11 mouse cellular contexts compared by ENCODE assay signal in genomic region chr5:119832479-119832796, GRCm38 (mm10). TPM values are rescaled to one million over a fixed set of nuclear protein-coding genes. Genes with fewer than 3 reads are reported as not detected.
DNase-seq lines count a peak whose midpoint lies in the region; ATAC-seq and TF ChIP-seq lines count a peak whose summit lies in the region.
"Had no signal": no experiment of that assay in that cellular context is flagged by ENCODE, and none has a peak within 500 bp of the region (broad histone marks: within the 10 kb centered on the region; RNA-seq: fewer than 3 reads in every experiment).

Tbx5 (plus strand) TSS chr5:119832668.

- H3K9ac ChIP-seq in embryonic facial prominence, embryonic 12.5 days: no peak within 1 kb of the TSS

- H3K4me1 ChIP-seq in embryonic facial prominence, embryonic 12.5 days: peaks cover 6% of the 10 kb centered on the region; the same call in 1 of the 2 replicates
- no peaks in the 10 kb centered on the region; the same call in 1 of the 2 replicates for H3K4me1 ChIP-seq in lung, adult 2 months (ENCODE audit: control insufficient read depth, insufficient read depth, low read length)

- no peaks in the 10 kb centered on the region for H3K36me3 ChIP-seq in embryonic facial prominence, embryonic 12.5 days

- intact Hi-C loops in heart, postnatal 25 days (cut with DNase I): no loop called here

- no peak within 1 kb of the TSS for H3K27ac ChIP-seq in embryonic facial prominence, embryonic 12.5 days
- H3K27ac ChIP-seq in layer of hippocampus, adult 2 months: no peak within 1 kb of the TSS
- H3K27ac ChIP-seq: hindbrain, postnatal 0 days; macrophage had no signal

- no peak for TF ChIP-seq CTCF in lung, adult 2 months (IDR thresholded peaks at IDR 0.05; ENCODE audit: insufficient read depth, low read length)
- no peak for TF ChIP-seq CTCF in layer of hippocampus, adult 2 months (conservative IDR thresholded peaks at IDR 0.05)

- no peaks in the 10 kb centered on the region for H3K9me3 ChIP-seq in embryonic facial prominence, embryonic 12.5 days

- H3K4me3 ChIP-seq in embryonic facial prominence, embryonic 12.5 days: peak within 1 kb of the TSS; percentile 9; the same call in 1 of the 2 replicates
- peak within 1 kb of the TSS; percentile 71 for H3K4me3 ChIP-seq in lung, adult 2 months (replicated peaks; ENCODE audit: extremely low read depth, low read depth, low read length)
- no peak within 1 kb of the TSS for H3K4me3 ChIP-seq in layer of hippocampus, adult 2 months

- peak; percentile 47 for DNase-seq in embryo, embryonic 9.5 days (ENCODE audit: extremely low spot score)
- DNase-seq in embryo, embryonic 10.5 days (ENCODE audit: low spot score): no peak
- DNase-seq in heart, postnatal 25 days (ENCODE audit: low spot score): no peak
- no peak for DNase-seq in lung, adult 2 months
- no peak for DNase-seq in layer of hippocampus, adult 2 months (ENCODE audit: low spot score in 2 of 2)
- no peak for DNase-seq in layer of hippocampus, postnatal 25 days (ENCODE audit: extremely low spot score in 1 of 2, low spot score in 1 of 2)
- DNase-seq in urinary bladder, postnatal 10 days (ENCODE audit: low spot score): no peak

- ATAC-seq in embryonic facial prominence, embryonic 12.5 days (ENCODE audit: insufficient number of reproducible peaks, insufficient read depth, low FRiP score, low TSS enrichment): no peak
- ATAC-seq: forebrain, embryonic 14.5 days; hindbrain, postnatal 0 days had no signal

- no peak within 1 kb of the TSS; the same call in 1 of the 2 replicates for H3K4me2 ChIP-seq in embryonic facial prominence, embryonic 12.5 days (replicated peaks)

- peak; percentile 22; the same call in 1 of the 2 replicates for TF ChIP-seq POLR2A in lung, adult 2 months (IDR thresholded peaks at IDR 0.05; ENCODE audit: borderline replicate concordance, extremely low read depth, low read depth, low read length)

- H3K27me3 ChIP-seq in embryonic facial prominence, embryonic 12.5 days: peaks cover 98% of the 10 kb centered on the region

- 2% methylated on average over 16 of the region's 16 CpGs for WGBS in embryonic facial prominence, embryonic 12.5 days
- 9% methylated on average over 16 of the region's 16 CpGs for WGBS in lung, adult 2 months

RNA-seq across cellular contexts. Expression of gene Tbx5, which starts in this region (rescaled TPM):
- polyA plus RNA-seq in embryonic facial prominence, embryonic 12.5 days (2016; fragmentation: Nextera tagmentation; extraction: Ambion mirVana): 1.2 and 2.3 TPM in 2 replicates
- total RNA-seq in heart, postnatal 25 days (2021): 10 to 100 TPM; 29.0 to 33.6 TPM
- 26.9 and 28.2 TPM in 2 replicates for polyA plus RNA-seq in lung, adult 2 months (2012; rRNA removed)
- not detected for total RNA-seq in layer of hippocampus, adult 2 months (2021)
- not detected for total RNA-seq in layer of hippocampus, postnatal 25 days (2021)
- total RNA-seq: hindbrain, postnatal 0 days had no signal
- polyA plus RNA-seq: macrophage had no signal

Comparison
In these comparisons a context has a peak if more than half of its experiments do, and no peak if none do; other contexts are left out.
1. RNA of gene Tbx5 (total RNA-seq): 29.0 to 33.6 TPM in heart, postnatal 25 days; not detected in layer of hippocampus, postnatal 25 days and not detected in layer of hippocampus, adult 2 months; every median in the first group is over 10 times any median in the second.